Mouse (Mus musculus): ENCODE measurements around the gene Arhgef5. TPM values are rescaled to one million over a fixed set of nuclear protein-coding genes. Genes with fewer than 3 reads are reported as not detected.

Gene Arhgef5
- total RNA-seq, 4 experiments from 2014 or later: 13.7 to 16.9 (median 15.6) TPM

DNA sequence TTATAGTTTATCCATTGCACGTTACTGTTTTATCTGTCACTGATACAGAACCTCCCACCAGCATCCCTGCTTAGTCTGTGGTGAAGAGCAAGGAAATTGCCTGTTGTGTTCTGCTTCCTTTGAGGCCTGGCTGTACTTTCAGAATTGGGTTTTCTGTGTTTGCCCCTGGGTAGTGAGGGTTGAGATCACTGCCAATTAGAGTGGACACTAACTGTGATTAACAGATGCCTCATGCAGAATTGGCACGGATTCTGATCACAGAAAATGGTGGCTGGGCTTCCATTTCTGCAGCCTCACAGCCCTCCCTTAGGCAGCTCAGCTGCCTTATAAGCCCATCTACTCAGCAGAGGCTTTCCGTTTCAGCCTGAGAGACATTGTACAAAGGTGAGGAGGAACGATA lies 68.1 kb downstream of the Arhgef5 start:
- no peak for DNase-seq (ENCODE audit: low spot score)

DNA sequence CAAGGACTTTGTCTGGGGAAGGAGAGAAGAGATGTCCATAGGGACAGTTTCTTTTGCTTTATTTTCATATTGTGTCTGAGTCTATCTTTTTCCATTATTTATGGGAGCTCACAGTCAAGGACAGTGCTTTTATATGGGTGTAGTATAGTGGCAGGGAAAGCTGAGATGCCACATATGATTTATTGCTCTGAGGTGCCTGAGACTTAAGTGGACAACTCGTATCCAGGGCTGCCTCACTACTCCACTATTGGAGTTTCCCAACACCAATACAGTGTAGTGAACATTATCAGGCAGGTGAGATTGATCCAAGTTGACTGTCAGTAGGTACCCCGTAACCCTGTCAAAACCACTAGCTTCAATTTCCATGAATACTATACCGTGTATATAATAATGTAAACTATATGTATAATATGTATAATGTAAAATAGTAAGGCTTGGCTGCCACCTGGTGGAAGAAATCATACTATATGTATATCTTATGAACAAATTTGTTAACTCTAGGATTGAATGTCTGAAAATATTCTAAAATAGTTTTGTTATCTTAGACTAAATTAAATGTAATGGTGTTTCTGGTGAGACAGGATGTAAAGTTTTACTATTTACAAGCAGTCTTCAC lies 70.3 kb downstream of the Arhgef5 start:
- DNase-seq (ENCODE audit: low spot score): no peak

DNA sequence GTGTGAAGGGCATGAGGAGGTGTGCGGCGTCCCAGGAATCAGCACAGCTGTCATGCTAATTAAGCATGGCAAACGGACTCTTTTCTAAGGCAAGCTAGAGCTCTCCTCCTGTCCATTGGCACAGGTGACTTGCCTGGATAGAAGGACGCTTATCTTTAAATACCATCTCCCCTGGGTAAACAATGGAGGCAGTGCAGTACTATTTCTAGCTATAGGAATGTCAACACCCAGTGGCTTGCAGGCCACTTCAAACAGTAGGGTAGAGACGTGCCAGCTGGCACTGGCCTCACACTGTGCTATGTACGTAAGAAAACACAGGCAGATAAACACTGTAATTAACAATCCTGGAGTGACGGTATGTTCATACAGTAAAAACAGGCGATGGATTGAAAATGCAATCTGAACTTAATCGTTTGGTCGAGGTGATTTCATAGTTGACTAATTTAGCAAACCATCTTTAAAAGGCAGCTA lies 72.1 kb downstream of the Arhgef5 start:
- DNase-seq (ENCODE audit: low spot score): peak; percentile 40

DNA sequence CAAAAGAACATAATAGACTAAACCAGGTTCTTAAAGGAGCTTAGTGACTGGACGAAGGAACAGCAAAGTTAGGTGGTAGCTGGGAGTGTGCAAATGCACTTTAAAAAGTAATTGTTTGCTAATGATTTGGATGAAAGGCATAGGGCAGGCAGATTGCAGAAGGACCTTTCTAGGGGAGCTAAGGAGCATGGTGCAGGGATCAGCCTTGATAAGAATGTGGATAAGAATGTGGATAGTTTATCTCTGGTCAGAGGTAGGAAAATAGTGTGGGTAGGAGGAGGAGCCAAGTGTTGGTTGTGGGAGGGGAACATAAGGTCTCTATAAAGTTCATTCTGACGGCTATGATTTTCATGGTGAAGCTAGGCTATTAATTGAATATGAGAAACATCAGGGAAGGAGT lies 73.4 kb downstream of the Arhgef5 start:
- DNase-seq (ENCODE audit: low spot score): no peak

Other genes with a start within 250 kb of the Arhgef5 start
- not detected for gene Olfr441, start 159.2 kb upstream of the Arhgef5 start, total RNA-seq (2022)
- gene Olfr237-ps1, start 119.0 kb upstream of the Arhgef5 start, total RNA-seq (2022): not detected
- not detected for gene Olfr437, start 102.3 kb upstream of the Arhgef5 start, total RNA-seq (2022)
- gene Olfr13, start 93.4 kb upstream of the Arhgef5 start, total RNA-seq (2022): not detected
- gene Olfr435, start 68.4 kb upstream of the Arhgef5 start, total RNA-seq (2022): not detected
- gene Olfr434, start 52.6 kb upstream of the Arhgef5 start, total RNA-seq (2022): not detected
- not detected for gene Olfr47, start 34.1 kb upstream of the Arhgef5 start, total RNA-seq (2022)
- not detected for gene Nobox, start 44.0 kb downstream of the Arhgef5 start, total RNA-seq (2022)